Mouse (Mus musculus) right cerebral cortex, postnatal 4 days (tissue): ENCODE results near the gene Fgf8.
A peak's percentile ranks its signal among the peaks of the same experiment; 100 is the strongest.

Experiments used
- DNase-seq: peaks from one replicate; pipeline ENCODE4 v3.0.0-alpha.2; 2022

Fgf8 gene

DNA sequence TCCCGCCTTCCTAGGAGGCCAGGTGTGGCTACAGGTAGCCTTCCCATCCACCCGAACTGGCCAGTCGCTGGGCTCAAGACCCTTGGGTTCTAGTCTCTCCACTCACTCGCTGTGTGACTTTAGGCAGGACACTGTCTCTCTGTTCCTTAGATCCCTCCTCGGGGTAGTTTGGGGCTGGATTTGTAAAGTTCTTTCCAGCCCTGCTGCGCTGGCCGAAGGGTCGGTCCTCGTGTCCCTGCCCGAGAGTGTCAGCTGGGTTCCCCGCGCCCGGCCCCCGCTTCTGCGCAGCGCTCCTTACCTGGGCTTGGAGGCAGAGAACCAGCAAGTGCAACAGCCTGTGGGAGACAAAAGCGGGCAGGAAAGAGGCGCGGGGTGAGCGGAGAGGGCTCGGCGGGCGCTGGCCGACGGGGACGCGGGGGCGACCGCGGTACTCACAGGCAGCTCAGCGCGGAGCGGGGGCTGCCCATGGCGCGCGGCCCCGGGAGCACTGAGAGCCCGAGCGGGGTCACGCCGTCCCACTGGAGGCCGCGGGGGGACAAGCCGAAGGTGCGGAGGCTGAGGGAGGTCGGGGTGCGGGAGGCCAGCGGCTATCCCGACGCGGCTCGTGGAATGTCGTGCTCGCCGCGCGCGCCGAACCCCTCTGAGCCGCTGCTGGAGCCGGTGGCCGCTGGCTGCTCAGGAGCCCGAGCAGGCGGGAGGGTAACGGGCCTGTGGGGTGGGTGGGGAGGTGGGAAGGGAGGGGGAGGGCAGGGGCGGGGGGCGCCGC lies at the start of gene Fgf8:
TSS of gene Fgf8 (minus strand) at position 698 of the 766 bp plus-strand sequence.
- DNase-seq = no peak

DNA sequence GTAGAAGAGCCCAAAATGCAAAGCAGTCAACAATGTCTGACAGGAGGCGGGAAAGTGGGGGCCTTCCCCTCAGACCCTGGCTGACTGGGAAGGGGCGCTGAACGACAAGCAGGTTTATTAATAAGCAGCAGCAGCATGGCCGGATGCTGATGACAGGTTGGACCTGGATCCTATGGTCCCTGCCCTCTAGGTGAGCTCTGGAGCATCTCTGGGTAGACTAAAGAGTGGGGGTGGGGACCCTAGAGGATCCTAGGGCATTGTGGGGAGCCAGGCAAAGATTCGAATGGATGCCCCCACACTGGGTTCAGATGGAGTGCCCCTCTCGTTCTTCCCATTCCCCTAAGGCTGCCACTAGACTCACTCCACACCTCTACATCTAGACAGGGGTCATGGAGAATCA lies 49.7 kb upstream of the Fgf8 start:
- no peak for DNase-seq

DNA sequence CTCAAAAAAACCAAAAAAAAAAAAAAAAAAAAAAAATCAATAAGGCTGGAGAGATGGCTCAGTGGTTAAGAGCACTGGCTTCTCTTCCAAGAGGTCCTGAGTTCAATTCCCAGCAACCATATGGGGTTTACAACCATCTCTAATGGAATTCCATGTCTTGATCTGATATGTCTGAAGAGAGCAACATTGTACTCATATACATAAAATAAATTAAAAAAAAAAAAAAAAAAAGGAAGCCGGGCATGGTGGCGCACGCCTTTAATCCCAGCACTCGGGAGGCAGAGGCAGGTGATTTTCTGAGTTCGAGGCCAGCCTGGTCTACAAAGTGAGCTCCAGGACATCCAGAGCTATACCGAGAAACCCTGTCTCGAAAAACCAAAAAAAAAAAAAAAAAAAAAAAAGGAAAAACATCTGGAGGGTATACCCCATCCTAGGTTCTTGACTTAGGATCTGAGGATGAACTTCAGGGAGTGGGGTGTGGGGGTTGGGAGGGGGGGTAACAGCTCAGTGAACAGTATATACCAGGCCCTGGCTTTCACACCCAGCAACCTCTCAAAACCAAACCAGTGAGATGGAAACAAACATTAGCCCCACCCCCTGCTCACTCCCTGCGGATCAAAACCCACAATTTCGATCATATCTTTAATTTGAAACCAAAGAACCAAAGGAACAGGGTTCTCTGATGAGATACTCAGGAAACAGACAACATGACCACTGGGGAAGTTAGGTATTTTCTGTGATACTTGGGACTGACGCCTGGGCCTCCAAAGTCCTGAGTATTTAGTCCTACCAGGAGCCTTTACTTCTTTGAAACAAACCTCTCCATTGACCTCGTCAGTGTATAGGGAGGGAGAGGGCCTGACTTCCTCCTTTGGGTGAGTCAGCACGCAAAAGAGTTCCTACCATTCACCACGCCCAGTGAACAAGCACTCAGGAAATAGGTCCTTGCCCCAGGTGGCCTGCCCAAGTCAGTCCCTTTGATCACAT lies 47.5 kb upstream of the Fgf8 start:
- DNase-seq = no peak

DNA sequence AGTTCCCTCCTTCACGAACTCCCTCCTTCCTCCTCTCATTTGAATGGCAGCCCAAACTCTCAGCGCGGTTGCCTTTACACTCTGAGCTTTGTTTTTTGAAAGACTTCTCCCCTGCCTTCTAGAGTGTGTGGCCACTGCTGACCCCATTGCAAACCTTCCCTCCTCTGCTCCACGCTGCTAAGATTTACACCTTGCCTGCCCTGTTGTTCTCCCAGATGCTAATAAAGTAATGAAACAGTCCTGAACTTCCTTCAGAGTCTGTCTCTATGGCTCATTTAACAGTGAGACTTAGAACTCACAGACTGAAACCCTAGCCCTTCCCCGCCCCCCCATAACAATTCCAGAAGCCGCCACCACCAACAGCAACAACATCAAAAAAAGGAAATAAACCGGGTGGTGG lies 46.6 kb upstream of the Fgf8 start:
- DNase-seq = no peak

DNA sequence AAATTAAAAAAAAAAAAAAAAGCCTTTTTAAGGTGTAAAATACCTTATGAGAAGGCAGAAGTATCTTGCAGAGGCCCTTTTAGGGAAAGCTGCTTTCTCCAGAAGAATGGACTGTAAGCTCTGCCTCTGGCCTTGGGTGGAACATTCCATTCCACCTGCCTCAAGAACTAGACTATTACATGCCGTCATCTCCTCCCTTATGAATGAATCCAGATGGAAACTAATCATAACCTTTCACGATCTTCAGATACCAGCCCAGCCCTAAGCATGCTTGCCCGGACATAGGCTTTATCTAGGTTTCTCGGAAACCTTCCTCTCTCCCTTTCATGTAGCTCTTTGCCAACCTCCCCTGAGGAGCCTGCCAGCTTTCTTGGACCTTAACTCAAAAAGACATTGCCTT lies 45.6 kb upstream of the Fgf8 start:
- DNase-seq = no peak

DNA sequence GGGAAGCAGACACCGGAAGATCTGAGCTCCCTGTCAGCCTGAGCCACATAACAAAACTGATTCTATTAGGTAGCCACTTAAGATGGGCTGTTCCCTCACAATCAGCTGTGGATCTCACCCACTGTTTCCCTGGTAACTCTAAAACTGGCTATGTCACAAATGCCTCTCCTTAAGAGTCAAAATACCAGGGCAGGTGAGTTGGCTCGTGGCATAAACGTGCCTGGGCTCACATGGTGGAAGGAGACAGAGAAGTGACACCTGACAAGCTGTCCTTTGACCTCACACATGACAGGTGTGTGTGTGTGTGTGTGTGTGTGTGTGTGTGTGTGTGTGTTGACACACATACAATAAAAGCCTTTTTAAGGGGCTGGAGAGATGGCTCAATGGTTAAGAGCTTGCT lies 44.7 kb upstream of the Fgf8 start:
- DNase-seq = no peak

DNA sequence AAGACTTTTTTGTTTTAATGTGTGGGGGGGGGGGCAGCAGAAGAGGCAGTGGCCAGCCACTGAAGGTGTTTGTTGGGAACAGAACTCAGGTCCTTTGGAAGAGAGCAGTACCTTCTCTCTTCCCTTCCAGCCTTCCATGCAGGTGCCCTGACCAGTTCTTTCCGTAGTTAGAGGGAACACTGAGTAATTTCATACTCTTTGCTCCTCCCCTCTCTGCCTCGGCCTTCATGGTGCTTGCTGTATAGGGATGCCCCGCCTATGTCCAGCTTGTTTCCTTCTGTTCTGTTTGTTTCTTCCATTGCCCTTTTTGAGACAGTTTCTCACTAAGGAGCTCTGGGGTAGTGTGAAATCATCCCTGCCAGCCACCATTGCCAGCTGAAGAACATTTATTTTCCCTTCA lies 42.8 kb upstream of the Fgf8 start:
- DNase-seq = no peak

DNA sequence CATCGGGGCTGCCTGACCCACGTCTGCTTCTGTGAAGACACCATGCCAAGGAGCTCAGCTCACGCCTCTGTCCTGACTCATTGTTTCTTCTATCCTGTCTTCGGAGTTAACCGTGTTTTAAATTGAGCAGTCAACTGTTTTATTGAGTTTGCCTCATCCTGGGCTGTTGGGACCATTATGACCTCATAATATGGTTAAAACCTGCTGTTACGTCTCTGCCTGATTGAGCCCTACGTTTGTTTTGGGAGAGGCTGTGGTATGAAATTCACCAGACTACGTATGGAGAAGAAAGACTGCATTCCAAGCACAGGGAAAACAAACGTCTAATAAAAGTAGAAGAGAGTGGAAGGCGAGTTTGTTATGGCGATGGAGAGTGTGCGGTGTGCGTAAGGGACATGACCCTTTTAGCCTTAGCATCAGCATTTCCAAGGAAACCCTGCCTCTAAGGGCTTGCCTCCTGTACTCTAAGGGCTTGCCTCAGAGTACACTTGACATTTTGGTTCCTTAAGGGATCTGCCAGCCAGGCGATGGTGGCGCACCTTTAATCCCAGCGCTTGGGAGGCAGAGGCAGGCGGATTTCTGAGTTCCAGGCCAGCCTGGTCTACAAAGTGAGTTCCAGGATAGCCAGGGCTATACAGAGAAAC lies 41.3 kb upstream of the Fgf8 start:
- no peak for DNase-seq

DNA sequence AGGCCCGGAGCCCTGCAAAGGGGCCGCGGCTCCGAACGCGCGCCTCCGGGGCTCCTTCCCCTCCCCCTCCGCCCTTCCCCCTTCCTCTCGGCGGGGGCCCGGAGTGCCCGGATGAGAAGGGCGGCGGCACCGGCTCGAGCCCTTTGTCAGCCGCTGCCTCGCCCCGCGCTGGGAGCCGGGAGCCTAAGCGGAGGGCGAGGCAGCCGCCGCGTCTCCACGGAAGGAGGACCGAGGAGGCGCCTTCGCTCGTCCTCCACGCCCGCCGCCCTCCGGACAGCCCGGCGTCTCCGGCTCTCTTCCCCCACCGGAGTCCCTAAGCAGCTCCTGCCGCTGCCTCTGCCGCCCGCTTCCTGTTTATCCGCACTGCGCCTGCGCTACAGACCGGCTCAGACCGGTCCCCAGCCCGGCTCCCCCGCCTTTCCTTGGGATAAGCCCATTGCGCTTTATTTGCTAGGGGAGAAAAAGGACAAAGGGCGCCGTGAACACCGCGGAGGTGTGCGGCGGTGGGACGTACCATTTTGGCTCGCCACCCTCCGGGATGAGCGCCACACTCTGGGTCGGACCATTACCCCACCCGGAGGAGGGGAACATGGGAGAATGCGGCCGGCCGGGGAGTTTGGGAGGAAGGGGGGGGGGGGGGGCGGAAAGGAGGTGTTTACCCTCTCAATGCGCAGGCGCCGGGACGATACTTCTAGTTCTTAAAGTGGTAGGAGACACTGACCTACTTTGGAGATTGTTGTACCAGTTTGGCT lies 40.6 kb upstream of the Fgf8 start, which contains the start of gene Mgea5:
TSS of gene Mgea5 (minus strand) at position 657 of the 752 bp plus-strand sequence.
- DNase-seq = peak; percentile 97

DNA sequence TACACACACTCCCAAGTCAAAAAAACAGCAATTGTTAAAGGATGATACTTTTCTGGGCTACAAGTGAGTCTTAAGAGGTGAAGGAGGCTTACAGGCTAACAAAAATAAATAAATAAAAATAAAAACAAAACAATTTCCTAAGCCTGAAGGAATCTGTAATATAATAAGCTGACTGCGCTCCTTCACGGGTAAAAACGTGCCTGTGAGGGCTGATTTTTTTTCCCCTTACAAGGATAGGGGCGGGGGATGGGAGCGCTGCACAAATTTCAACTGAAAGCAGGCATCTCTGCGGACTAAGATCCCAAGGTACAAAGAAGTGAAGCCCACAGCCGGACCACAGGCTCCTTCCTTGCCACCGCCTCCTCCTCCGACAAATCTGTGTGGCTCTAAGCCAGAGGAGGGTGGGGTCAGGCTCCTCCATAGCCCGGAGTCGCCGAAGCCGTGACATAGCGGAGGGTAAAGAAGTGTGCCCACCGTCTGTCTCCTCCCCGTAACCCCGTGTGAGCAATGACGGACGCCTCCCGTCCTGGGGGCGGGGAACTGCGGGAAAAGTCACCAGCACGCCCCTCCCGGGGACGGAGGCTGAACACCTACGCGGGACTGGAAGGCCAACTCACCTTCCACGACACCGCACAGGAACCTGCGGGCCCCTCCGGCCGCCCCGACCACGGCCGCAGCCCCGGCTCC lies 39.7 kb upstream of the Fgf8 start:
- DNase-seq = peak; percentile 51

DNA sequence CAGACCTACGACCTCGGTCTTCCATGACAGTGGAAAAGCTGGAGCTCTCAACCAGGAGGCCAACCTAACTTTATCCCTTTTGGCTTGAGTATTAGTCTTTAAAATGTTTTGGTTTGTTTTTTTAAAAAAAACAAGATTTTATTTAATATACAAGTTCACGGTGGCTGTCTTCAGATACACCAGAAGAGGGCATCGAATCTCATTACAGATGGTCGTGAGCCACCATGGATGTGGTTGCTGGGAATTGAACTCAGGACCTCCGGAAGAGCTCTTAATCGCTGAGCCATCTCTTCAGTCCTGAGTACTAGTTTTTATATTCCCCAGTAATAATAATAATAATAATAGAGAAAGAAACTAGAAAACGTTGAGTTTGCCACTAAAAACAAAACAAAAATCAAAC lies 39.0 kb upstream of the Fgf8 start:
- DNase-seq = no peak

DNA sequence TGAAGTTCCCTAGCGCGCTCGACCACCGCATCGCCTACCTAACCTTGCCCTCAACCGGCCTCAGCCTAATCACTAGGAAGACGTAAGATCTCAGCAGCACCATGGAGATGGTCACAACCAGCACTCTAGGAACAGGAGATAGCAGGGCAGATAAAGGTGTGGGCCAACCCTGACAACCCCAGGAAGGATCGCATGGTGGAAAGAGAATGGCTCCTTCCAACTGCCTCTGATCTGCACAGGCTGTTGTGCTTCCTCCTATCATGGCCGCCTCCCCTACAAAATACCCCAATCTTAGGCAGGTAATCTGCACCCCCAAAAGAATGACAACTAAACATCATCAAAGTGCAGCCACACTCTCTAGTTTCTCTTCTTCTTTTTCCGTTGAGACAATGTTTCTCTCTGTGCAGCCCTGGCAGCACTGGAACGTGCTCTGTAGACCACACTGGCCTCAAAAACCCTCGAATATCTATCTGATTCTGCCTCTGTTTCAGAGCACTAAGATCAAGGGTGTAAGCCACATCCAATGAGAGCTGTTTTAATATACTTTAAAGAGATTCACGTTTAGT lies 37.7 kb upstream of the Fgf8 start:
- no peak for DNase-seq

DNA sequence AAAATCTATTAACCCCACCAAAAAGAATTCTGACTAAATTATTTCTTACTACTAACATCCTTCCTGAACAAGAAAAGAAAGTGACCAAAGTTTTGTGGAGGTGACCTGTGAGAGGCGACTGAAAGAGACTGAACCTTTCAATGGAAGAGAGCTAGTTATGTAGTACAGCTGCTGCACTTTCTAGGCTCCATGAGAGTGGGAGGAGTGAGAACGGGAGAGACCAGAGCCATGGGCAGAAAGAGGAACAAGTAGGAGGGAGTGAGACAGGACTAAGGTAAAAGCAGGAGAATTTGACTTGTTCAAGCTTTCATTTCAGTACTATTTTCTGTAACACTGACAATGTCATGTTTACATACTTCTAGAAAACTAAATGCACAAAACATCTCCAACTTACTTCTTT lies 32.8 kb upstream of the Fgf8 start:
- DNase-seq = no peak

DNA sequence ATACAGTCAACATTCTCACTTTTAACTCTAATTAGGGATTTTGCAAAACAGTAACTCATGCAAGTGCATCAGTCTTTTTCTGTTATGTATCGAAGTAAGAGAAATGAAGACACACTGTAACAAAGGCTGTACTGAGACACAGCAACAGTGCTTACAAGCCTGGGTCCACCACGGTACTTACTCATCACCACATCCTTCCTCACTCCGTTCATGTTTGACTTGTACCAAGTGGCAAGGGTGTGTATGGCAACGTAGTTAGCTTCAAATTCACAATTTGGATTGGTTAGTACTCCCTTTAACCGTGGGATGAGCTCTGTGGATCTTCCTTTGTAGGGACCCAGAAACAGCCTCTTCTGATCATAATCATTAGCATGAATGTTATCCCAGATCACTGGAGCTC lies 28.8 kb upstream of the Fgf8 start:
- no peak for DNase-seq

DNA sequence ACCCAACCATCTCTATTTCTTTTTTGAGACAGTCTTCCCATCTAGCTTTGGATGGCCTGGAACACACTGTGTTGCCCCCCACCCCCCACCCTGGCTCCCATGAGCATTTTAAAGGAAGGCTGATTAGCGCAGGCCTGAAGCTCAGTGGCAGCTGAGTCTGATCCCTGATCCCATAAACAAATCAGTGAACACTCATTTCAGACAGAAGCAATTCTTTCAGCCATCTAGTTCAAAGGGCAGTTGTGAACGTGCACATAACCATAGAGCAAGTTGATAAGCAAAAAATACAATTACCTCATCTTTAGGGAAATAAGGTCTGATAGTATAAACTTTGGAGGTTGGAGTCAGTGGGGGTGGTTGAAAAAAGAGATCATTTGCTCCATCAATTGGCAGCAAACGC lies 18.1 kb upstream of the Fgf8 start:
- DNase-seq = no peak

DNA sequence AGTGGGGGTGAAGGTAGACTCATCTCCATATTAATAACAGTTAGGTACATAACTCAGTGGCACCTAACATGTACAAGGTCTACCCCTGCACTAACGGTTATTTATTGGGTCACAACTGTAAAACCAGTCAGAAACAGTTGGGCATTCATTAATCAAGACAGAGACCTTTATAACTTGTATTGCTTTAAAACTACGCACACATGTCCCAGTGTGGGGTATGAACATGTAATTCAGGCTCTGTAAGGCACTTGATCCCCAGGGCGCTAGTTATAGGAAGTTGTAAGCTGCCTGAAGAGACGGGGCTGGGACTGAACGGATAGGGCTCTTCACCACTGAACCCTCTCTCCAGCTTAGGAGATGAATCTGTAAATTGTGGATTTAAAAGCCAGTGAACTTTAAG lies 16.0 kb upstream of the Fgf8 start:
- no peak for DNase-seq

DNA sequence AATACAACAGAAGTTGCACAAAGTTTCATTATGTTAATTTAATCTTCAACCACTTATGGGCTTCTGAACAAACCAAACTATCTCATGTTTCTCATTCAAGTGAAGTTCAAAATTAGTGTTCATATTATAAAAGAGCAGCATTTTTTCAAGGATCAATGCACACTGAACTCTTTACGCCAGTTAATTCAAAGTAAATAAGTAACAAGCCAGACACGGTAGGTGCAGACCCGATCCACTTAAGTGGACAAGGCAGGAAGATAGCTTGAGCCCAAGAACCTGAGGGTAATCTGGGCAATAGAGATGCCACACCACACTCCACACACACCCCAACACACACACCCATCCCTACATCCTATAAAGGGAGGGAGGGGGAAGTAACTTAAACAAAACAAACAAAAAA lies 10.8 kb upstream of the Fgf8 start:
- DNase-seq = no peak

DNA sequence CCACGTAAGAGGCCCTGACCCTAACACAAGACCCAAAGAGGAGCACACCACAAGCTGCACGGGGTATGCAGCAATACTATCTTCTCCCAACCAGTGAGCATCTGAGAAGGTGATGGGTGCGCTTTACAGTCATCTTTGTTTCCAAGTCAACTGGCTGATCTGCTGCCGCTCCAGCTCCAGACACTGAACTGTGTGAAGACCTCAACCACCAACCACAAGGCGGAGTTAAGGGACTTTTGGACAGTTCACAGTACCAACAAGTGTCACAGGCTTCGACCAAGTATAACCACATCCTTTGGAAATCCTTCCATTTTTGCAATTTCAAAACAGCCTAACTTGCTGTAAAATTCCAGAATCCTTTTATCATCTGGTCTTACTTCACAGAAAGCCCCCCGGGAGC lies 9.2 kb upstream of the Fgf8 start:
- DNase-seq = no peak

DNA sequence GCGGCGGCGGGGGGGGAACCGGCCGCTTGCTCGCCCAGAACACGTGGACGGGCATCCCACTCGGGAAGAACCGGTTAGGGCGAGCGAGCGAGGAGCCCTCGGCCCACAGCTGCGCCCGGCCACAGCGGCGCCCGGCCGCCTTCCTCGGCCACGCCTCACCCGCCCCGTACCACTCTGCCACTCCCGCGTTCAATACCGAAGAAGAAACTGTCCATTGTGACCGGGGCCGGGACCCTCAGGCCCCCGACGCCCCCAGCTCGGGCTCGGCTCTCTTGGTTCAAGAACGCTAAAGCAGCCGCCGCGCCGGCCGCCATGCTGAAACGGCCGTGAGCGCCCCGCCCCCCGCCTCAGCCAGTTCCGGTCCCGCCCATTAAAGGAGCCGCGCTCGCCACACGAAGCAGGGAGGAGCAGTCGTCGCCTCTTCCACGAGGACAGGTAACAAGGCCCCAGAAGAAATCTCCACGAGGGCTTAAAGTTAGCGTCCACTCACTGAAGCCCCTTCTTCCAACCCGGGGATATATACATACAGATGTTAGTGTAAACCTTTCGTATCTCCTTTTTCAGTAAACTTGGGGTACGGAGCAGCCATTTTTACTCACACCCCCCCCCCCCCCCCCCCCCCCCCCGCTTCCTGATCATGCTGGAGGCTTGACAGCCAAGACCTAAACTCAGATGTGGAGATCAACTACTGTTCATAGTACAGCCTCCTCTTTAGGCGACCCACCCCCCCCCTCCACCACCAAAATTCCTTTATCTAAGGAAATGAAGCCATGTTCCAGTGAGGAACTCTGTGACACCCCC lies 6.7 kb upstream of the Fgf8 start, which contains the start of gene Npm3:
TSS of gene Npm3 (minus strand) at position 349 of the 801 bp plus-strand sequence.
- peak; percentile 92 for DNase-seq

DNA sequence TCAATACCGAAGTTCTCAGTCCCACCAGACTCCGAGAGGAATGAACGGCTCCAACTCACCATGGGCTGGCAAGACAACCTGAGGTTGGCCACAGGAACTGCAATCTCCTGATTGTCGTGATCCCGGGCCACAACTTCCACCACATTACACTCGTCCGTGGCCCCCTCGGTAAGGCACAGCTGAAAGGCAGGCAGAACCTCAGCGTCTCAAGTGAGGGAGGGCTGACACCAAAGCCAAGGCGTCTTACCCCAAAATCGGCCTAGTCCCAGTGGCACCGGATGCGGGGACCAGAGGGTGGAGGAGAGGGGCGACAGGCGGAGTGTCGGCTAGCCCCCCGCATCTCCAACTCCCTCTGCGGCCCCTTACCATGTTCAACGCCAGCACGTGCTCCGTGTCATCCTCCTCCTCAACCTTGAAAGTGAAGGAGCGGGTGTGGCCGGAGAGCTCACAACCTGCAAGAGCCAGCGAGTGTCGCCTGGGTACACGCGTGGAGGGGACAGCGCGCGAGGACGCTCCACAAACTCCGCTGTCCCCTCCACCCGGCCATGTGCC lies 6.1 kb upstream of the Fgf8 start:
- DNase-seq = peak; percentile 27
